Mouse (Mus musculus): ENCODE measurements around the gene Nid2.

- TF ChIP-seq CTCF (IDR thresholded peaks at IDR 0.05; ENCODE audit: extremely low read depth, insufficient read depth, insufficient read length, insufficient replicate concordance) (no peak), POLR2A (IDR thresholded peaks at IDR 0.05; ENCODE audit: low read depth, low read length) (no peak)
These were observed 107.2 kb downstream of the Nid2 start for GRCm38 (mm10) chr14:19858279-19858678.

All from spleen, adult 2 months (tissue).